Mouse (Mus musculus) heart, adult 18-20 months (tissue): ENCODE measurements at regions not wholly inside any gene's neighbourhood (a gene's known extent, or its start where the extent isn't known, plus 50 kb on each side); places are given as distances from the start of the nearest gene placed in this dataset.

ENCODE experiments used
- DNase-seq, 2 experiments: peaks; one replicate each; pipeline ENCODE4 v3.0.0; 2021 to 2022; ENCODE audit warnings: mixed read lengths in 1 of 2

- no peak for DNase-seq
These were observed 74.4 kb downstream of the Tbx19 start for GRCm38 (mm10) chr1:165086131-165086530.

DNA sequence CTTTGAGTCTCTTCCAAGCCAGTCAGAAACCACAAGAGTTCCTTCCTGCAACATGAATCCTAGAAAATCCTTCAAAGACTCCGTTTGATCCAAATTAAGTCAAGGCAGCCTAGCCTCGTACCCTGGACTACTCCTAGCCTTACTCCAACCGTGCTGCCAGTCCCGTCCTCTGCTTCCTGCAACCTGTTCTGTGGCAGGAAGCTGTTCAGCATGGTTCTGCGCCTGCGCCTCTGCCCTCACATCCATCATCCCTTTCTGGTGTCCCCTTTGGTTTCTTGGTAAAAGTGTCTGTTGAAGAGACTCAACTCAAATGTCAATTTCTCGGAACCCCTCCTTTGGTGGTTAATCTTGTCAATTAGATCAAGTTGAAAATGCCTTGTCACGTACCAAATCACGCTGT lies 75.8 kb downstream of the Tbx19 start:
- DNase-seq, result no peak

- DNase-seq, result peak; percentile 59 to 83
These were observed 76.4 kb downstream of the Tbx19 start for GRCm38 (mm10) chr1:165084179-165084578.

GRCm38 (mm10) chr1:165080351-165080750 lies 80.2 kb downstream of the Tbx19 start:
- DNase-seq, result no peak

GRCm38 (mm10) chr1:165077313-165077712 lies 83.3 kb downstream of the Tbx19 start:
- peak in 1 of 2 experiments; percentile 7 for DNase-seq

- peak; percentile 67 to 75 for DNase-seq
These were observed 85.1 kb downstream of the Tbx19 start for GRCm38 (mm10) chr1:165075301-165076082.

GRCm38 (mm10) chr1:165071831-165072491 lies 88.6 kb downstream of the Tbx19 start:
- DNase-seq, result no peak

DNA sequence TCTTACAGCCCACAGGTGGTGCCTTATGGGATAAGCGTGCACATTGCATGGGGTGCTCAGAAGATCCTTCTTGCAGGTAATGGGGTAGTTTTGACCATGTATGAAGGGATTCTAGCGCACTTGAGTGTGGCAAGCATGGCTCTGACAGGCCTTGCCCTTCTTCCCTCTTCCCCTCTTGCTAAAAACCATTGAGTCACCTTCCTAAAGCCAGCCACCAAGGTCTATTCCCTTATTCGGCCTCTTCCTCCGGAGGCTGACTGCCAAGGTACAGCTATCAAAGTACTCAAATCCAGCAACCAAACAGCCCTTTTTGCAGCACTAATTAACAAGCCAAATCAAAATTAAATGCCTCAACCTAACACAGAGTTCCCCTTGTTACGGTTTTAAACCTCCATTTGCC lies 95.6 kb downstream of the Tbx19 start:
- DNase-seq, result no peak

DNA sequence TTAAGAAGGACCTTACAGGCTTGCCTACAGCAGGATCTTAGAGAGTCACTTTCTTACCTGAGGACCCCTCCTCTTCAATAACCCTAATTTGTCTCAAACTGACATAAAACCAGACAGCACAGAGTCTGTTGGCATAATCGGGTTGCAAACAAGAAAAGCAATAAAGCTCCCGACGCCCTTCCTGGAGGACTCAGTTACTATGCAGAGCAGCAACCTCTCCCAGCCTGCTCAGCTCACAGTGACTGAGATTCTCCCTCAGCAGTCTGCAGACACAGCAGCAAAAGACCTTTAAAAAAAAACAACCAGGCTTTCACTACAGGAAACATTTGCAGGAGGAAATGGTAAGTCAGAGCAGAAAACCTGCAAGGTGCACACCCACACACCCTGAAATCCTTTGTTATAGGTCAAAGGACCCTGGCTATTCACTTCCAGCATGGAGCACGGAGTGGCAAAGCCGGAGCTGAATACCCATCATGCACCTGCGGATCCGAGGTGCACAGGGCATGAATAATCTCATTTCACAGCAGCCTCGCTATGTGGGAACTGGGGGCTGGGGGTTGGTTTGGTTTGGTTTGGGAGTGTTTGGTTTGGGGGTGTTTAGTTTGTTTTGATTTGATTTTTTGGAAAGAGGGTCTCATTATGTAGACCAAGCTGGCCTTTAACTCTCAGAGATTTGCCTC lies 97.6 kb downstream of the Tbx19 start:
- no peak for DNase-seq

- no peak for DNase-seq
These were observed 99.2 kb downstream of the Tbx19 start for GRCm38 (mm10) chr1:165061420-165061819.

DNA sequence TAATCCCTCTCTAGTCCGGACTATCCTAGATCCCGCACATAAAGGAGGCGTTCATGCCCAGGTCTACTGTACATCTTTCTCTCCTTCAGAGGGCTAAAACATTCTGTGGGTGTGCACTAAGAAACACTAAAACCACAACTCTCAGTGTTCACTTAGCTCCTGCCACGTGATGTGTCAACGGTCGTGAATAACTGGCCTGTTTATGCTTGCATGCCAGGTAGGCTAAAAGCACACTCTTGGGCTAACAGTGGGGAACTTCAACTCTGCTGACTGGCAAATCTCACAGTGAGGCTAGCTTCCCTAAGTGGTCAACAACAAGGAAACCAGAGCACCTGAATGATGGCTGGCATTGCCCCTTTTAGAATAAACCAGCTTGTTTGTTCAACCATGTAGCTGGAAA lies 106.3 kb downstream of the Tbx19 start:
- no peak for DNase-seq

- no peak for DNase-seq
These were observed 109.3 kb downstream of the Tbx19 start for GRCm38 (mm10) chr1:165051294-165051693.

DNA sequence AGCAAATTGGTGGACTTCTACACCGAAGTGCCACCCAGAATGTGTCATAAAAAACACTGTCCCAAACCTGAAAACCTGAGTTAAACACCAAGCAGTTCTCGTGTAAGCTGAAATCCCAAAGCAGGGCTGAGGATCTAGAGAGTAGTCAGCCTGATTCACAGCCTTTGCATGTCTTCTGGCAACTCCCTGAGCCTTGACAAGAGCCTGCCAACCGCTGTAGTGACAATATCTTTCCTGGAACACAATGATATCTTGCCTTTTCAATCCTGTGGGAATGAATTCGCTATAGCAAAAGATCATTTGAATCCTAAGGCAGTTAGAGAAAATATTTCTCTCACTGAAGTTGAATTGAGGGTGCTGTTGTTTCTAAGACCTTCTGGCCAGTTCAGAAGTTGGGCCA lies 110.4 kb downstream of the Tbx19 start:
- DNase-seq, result peak; percentile 8 to 18

DNA sequence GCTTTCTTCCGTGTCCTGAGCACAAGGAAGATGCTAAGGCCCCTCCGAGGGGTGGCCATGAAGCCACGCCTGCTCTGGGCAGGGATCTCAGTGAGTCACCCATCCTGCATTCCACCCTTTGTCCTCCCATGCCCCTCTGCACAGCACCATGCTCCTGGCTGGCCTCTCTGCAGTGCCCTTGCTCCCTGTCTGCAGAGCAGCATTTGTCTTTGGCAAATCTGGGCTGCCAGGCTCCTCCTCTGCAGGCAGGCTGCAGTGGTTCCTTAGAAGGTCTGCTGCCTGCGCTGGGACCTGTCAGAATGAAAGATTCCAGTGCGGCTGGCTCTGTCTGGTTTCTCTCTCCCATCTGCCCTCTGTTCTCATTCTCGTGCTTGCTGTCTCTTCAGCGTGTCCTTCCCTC lies 111.3 kb upstream of the Xcl1 start:
- DNase-seq, result peak; percentile 45 to 58

GRCm38 (mm10) chr1:165046056-165046455 lies 110.7 kb upstream of the Xcl1 start:
- DNase-seq, result peak in 1 of 2 experiments; percentile 5

DNA sequence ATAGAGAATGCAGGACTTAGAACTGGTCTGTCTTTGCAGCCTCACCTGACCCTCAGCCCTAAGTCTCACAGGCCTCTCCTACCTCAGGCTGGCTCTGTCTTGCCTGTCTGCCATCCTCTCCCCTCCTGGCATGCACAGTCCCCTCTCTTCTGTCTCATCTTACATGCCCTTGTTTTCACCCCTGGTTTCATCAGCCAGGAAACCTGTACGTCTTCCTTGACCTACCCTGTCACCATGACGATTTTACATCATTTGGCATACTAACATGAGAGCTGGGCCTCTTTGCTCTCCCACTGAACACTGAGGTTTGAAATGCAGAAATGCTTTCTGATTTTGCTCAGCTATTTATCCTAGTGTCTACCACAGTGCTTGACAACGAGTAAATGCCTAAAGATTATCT lies 108.0 kb upstream of the Xcl1 start:
- DNase-seq, result no peak

DNA sequence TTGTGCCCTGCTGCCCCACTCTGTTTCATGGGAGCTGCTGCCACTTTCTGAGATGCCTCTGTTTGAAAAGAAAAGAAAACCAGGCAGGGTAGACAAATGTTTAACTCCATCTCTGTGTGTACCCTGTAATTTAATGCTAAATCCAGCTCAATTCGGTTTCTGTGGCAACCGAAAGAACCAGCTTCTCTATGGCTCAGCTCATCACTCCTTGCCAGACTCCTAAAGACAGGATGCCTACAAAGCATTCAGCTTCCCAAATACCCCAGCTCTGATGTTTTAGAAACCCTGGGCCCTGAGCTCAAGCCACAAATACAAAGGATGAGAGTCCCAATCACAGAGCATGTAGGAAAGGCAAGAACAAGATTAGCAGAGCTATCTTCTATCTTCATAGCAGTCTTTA lies 106.8 kb upstream of the Xcl1 start:
- DNase-seq, result no peak

GRCm38 (mm10) chr1:165036631-165037030 lies 101.3 kb upstream of the Xcl1 start:
- DNase-seq, result no peak

DNA sequence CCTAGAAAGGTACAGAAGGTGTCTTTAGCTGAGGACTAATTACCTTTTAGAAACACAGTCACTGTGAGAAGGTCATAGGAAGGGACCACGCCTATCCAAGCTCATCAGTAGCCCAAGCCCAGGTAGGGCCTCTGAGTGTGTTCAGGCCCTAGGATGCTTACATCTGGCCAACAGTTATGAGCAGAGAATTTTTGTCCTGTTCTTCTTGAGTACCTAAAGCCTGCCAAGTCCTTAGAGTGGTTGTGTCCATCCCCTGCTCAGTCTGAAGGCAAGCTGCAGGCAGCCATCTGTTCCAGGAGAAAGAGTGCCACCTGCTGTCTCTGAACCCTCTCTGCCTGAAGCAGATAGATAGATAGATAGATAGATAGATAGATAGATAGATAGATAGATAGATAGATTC lies 100.3 kb upstream of the Xcl1 start:
- no peak for DNase-seq

DNA sequence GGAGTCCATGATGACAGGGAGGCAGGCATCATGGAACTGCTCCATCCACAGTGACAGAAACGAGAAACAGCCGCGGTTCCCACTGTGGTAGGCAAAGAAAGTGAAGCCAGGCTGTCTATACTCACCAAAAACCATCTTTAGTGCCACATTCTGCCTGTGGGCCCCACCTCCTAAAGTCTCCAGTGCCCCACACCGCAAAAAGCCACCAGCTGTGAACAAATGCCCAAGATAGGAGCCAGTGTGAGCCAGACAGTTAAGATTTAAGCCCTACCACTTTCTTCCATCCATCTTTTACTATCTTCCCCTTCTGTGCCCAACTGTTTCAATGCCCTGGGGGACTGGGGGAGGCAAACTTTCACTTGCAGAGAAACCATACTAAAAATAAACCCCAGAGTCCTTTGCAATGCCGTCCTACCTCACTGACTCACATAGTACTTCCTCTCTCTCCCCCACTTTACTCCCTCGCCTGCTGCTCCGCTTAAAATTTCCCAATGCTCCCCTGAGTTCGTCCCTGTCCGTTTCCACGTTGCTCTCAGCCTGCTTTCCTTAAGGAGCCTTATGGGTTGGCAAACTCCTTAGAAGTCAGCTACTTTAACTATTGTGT lies 85.7 kb upstream of the Xcl1 start:
- no peak for DNase-seq

- no peak for DNase-seq
These were observed 83.5 kb upstream of the Xcl1 start for GRCm38 (mm10) chr1:165018692-165019309.

DNA sequence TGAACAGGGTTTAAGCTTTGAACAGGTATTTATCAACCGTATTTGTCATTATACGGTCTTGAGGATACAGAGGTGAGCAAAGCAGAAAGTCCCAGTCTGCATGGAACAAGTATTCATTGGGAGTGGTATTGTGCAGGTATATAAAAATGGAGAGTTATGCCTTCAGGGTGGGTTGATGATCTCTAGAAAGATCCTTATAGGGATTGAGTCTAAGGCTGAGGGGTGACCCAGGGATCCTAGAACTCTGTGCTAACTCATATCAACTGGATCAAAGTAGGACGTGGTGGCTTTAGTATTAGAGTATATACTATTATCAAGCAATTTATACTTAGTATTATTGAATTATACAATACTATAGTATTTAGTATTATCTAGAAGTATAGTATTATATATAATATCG lies 82.9 kb upstream of the Xcl1 start:
- no peak for DNase-seq
